Mouse (Mus musculus): ENCODE data around the gene Rnf126.

Gene Rnf126

DNA sequence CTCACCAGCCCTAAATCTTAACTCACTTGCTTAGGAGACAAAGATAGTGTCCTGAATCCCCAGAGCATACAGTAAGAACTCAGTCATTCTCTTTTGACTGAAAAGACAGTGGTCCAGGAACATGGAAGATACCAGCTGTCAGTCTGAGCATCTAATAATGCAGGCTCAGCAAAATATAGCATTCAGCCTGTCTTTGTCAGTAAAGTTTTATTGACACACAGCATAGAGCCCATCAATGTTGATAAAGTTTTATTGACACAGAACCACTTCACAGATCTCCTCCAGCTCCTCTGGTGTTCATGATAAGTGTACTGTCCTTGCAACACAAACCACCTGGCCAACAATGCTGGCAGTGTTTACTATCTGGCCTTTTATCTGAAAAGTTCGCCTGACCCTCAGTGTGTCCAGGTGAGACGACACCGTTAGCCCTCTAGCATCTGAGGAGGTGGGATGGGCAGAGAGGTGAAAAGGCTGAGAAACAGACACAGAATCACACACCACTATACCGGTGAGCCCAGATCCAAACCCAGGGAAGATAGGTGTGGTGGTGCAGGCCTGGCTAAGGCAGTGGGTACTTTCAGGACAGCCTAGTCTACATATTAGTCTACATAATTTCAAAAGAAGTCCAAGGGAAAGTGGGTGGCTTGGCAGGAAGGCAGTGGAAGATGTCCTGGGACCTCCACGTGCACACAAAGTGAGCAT lies 25.7 kb upstream of the Rnf126 start:
- DNase-seq, result no peak

DNA sequence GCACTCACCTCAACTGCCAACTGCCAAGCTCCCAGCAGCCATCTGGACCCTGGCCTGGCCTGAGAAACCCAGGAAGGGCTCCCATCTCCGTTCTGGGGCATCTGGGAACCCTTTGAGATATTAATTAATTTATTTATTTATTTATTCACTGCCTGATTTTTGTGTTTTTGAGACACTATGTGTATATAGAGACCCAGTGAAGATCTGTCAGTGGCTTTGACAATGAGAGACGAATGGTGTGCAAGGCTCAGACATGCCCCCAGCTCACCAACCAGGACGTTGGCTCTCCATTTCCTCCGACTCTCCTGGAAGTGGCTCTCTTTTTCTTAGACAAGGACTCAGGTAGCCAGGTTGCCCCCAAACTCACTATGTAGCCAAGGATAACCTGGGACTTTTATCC lies 24.1 kb upstream of the Rnf126 start, which contains the start of gene Prss57:
Gene Prss57 (minus strand): TSS at position 101 of the 400 bp plus-strand sequence.
- DNase-seq, result no peak

DNA sequence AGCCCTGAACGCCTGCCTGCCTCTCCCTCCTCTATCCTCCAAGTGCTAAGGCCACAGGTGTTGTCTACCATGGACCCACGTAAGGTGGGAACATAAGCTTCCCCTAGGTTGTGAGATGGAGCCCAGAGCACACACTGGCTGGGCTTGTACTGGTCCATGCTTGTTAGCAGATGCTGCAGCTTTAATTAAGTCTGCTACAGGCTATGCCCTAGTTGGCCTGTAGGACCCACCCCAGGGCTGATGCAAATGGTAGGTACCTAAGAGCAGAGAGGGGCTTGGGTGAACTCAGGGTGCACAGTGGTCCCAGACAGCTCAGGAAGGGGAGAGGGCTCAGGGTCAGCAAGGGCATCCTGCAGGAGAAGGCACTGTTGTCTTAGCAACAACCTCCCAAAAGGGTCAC lies 22.8 kb upstream of the Rnf126 start:
- no peak for DNase-seq

DNA sequence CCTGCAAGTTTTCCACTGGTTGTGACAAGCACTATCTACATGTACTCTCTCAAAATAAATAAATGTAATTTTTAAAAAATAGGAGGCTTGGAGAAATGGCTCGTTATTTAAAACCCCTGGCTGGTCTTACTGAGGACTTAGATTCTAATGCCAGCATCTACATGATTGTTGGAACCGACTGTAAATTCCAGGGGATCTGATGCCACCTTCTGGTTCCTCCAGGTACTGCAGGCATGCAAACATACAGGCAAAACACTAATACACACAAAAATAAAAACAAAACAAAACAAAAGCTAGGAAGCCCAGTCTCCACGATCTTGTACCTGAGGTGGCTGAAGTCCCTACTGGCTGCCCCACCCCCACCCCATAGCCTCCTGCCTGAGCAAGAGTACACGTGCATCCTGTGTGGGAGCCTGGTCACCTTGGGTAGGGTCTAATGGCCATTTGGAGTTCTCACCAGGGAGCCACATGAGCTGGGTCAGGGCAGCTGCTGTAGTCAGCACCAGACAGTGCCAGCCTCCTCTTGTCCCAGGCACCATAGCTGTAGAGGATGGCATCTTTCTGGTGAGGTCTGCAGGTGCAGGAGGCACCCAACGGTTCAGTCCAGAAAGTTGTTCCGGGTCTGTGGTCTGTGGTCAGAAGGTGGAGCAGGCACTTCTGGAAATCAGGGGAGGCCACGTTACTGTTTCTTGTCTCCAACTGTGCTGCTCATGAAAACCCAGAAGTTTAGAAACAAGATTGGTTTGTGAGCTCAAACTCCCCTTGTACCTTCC lies 21.8 kb upstream of the Rnf126 start:
- DNase-seq, result peak; percentile 88

DNA sequence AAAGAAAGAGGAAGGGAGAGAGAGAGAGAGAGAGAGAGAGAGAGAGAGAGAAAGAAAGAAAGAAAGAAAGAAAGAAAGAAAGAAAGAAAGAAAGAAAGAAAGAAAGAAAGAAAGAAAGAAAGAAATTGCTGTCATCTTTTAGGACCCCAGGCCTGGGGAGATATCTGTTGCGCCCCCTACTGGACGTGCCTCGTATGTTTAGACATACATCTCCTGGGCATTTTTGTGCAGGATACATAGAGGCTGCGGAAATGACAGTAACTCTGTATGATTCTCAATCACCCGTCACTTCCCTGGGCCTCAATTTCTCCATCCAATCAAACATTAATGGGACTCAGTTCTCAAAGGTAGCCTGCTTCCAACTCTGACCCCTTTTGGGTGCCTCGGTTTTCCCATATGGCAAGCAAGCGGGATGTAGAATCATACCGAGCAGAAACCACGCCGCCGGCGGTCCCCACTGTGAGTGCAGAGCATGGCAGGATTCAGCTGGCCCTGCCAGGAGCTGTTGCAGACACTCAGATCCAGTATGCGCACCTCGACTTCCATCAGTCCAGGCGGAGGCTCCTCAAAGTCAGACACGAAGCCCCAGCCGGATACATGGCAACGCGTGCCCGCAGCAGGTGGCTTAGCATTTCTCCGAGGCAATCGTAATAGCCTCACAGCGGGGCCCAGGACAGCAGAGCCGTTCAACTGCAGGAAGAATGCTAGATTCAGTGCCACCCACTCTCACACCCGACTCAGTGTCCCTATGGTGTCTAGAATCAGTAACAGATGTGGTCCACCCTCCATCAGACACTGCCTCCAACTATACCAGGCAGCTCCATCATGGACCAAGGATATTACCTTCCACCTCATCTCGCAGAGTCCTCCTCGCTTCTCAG lies 17.4 kb upstream of the Rnf126 start:
- peak; percentile 65 for DNase-seq

DNA sequence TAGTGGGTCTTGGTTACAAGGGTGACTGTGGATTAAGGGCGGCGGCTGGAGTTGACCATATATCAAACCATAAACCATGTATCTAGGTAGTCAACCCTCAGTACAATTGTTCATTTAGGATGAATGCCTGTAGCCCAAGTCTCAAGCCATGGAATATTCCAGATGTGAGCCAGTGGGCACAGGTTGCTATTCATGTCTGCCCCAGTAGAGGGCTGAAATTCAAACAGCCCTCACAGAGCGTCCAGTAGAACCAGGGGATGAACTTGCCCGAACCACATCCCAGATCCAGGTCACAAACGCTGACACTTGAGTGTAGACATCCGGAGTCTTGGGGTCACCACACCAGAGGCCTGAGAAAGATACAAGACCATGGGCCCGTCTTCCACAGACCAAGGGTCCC lies 16.3 kb upstream of the Rnf126 start:
- no peak for DNase-seq

DNA sequence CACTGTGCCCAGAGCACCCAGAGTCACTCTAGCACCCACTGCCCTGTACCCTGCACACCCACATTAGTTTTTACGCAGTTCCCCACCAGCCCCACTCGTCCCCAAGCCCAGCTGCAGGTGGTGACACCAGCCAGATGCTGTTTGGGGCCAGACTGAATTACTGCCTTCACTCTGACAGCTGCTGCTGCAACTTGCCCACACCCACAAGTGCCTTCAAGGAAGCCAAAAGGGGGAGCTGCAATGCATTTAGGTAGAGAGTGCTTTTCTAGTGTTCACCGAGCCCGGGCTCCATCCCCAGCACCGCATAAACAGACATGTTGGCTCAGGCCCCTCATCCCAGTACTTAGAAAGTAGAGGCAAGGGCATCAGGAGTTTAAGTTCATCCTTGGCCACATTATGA lies 15.2 kb upstream of the Rnf126 start:
- no peak for DNase-seq

DNA sequence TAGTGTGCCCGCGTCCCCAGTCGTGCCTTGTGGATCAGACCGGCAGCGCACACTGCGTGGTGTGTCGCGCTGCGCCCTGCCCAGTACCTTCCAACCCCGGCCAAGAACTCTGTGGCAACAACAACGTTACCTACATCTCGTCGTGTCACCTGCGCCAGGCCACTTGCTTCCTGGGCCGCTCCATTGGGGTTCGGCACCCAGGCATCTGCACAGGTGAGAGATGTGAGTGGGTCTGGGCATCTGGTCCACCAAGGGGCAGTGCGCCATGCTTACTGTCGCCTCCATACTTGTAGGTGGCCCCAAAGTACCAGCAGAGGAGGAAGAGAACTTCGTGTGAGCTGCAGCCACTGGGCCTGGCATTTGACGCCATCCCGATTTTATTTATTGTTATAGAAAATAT lies 14.4 kb upstream of the Rnf126 start:
- no peak for DNase-seq

DNA sequence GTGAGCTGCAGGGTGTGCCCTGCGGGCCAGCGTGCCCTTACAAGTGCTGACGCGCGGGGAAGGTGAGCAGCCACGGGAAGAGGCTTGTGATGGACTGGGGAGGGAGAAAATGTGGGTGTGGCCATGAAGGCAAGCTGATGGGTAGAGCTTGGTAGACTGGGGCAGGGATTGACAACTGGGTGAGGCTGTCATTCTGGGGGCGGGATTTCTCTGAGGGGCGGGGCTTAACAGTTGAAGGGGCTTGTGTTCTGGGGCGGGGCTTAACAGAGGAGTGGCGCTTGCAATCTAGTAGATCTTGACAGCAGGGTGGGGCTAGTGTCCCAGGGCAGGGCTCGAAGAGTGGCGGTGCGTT lies 13.9 kb upstream of the Rnf126 start:
- DNase-seq, result peak; percentile 70

DNA sequence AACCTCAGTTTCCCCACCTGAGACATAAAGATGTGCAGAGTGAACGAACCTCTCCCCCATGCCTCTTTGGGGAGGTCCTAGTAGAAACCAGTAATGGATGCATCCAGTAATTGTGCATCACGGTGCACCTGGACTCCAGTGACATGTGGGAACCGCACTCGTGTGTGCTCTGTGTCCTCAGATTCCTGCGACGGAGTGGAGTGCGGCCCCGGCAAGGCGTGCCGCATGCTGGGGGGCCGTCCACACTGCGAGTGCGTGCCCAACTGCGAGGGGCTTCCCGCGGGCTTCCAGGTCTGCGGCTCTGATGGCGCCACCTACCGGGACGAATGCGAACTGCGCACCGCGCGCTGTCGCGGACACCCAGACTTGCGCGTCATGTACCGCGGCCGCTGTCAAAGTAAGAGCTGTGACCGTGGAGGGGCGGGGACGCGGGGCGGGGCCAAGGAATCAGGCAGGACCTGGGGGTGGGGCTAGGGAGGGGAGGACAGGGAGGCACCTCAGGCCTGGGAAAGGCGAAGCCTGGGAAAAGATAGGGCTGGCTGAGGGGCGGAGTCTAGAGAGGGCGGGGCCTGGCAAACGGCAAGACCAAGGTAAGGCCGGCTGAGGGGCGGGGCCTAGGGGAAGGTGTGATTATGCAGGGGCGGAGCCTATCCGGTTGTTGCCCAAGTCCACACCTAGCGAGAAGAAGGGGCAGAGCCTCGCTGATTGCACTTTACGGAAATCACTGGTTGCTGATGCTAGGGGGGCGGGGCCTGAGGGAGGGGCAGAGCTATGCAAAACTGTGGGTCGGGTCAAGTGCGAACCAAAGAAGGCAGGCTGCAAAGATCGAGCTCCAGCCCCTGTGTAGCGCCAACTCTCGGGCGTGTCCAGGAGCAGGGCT lies 13.3 kb upstream of the Rnf126 start:
- peak; percentile 96 for DNase-seq

DNA sequence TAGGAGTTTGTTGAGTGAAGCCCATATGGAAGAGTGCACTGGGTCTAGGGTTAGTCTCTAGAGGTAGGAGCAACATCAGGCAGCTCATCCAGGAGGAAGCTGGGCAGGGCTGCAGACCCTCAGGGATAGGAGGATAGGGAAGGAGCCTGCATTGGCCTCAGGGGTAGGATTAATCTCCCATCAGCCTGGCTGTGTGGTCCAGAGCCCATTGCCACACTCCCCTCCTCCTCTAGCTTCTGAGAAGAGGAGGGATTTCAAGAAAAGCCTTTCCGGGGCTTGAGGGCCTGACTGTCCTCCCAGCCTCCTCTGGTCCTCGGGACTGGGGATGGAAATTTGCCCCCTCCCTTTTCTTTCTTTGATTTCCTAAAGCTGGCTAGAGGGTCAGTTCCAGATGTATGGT lies 12.4 kb upstream of the Rnf126 start:
- DNase-seq, result no peak

DNA sequence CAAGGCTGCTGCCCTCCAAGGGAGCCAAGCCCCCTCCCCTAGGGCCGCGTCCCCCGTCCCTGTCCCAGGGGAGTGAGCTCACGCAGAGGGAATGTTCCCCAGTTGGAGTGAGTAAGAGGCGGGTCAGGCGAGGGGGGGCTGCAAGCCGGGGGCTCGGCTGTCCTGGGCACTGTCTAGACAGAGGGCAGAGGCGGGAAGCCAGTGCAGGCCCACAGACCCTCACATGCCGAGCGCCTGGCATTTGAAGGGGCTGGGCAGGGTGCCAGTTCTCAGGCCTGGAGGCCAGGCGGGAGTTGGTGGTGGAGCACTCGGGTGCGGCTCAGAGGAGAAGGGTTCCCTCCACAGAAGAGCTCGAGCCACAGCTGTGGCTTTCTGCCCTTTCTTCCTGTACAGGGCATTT lies 11.3 kb upstream of the Rnf126 start:
- peak; percentile 70 for DNase-seq

DNA sequence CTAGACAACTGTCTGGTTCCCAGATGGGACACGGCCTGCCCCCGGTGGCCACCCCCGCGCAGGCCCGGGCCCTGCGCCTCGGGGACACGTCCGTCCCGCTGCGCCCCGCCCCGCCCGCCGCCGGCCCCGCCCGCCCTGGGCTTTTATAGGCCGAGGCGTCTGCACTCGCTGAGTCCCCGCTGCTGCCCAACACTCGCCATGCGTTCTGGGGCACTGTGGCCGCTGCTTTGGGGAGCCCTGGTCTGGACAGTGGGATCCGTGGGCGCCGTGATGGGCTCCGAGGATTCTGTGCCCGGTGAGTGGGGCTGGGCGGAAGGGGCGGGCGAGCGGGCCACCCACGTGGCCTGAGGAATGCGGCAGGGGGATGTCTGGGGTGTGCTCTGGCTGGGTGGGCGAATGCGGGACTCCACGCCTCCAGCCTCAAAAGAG lies 10.4 kb upstream of the Rnf126 start, which contains the start of gene Fstl3:
Gene Fstl3 (plus strand): TSS at position 170 of the 429 bp plus-strand sequence.
- peak; percentile 57 for DNase-seq

DNA sequence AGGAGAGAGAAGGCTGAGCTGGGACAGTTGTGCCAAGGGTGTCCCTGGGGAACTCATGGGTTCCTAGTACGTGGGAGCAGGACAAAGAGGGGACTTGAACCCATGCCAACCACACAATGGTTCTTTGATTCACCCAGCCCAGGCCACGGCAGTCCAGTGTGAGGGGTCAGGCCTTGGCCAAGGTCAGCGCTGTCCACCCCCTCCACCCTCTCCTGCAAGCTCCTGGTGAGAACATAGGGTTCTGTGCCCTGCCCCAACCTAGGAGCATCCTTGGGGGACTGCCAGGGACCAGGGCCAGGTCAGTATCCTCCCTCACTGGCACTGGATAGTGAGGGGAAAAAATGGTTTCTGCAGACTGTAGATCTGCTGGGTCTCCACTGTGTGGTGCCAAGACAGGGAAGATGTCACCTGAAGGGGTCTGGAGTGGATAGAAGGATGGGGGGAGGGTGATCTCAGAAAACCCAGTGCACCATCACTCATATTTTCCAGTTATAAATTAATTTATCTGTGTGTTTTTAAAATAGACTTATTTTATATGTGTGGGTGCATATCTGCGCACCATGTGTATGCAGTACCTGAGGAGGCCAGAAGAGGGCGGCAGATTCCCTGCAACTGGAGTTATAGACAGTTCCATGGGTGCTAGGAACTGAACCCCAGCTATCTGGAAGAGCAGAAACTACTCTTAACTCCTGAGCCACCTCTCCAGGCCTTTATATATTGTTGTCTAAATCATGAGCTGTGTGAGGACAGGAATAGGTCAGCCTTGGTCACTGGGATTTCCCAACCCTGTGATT lies 7.9 kb upstream of the Rnf126 start:
- DNase-seq, result no peak

DNA sequence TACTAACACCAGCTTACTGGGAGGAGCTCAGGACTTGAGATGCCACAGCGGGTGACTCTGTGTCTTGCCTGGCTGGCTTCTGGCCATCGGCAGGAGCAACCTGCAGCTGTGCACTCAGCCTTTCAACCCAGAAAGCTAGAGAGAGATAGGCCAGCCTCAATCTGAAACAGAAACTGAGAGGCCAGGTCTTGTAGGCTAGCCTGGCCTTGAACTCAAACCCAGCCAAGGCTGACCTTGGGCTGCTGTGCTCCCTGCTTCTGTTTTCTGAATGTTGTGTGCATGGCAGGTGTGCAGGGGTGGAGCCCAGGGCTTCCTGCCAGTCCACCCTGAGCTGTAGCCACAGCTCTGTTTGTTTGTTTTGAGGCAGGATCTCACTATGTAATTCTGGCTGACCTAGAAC lies 6.5 kb upstream of the Rnf126 start:
- DNase-seq, result no peak

DNA sequence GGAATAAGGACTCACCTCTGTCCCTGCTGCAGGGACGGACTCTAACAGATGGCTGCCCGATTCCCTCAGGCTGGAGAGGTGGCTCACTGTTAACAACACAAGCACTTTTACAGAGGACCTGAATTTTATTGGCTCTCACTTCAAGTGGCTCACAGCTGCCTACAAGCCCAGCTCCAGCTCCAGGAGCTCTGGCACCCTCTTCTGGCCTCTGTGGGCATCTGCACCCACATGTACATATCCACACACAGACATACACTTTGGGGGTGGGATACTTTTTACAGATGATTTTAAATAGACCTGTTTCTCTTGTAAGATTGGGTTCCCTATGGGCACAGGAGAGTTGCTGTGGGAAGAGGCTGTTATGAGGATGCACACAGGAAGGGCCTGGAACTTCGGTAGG lies 5.6 kb upstream of the Rnf126 start:
- no peak for DNase-seq

DNA sequence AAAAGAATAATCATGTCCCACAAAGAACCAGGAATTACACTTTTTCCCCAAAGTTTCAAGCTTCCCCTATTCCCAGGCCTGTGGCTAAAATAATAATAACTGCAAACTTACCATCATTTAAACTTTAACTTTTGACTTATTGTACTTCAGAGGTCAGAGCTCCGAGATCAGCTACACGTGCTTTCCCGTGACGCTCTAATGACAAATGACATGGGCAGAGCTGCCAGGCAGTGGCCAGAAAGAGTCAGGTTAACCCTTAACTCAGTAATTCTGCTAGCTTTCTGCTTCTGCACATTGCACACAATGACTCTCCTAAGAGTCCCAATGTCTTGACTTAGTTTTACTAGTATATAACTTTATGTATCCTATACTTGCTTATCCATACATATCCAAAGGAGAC lies 2.6 kb upstream of the Rnf126 start:
- DNase-seq, result no peak

DNA sequence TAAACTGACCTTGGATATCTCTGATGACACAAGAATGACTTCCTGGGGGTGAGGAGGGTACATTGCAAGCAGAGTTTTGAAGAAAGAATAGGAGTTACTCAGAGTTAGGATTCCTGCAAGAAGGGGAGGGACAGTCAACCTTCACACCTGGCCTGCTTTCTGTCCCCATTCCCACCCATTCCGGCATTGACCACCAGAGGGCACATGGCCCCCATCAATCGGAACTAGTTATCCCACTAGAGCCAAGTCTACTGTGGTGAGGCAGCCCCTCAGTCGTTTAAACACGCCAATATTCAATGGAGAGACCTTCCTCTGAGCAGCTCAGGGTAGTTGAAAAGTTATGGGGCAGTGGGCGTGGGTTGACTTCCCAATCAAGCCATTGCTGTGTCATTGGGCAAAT lies 1.6 kb upstream of the Rnf126 start:
- DNase-seq, result peak; percentile 84

DNA sequence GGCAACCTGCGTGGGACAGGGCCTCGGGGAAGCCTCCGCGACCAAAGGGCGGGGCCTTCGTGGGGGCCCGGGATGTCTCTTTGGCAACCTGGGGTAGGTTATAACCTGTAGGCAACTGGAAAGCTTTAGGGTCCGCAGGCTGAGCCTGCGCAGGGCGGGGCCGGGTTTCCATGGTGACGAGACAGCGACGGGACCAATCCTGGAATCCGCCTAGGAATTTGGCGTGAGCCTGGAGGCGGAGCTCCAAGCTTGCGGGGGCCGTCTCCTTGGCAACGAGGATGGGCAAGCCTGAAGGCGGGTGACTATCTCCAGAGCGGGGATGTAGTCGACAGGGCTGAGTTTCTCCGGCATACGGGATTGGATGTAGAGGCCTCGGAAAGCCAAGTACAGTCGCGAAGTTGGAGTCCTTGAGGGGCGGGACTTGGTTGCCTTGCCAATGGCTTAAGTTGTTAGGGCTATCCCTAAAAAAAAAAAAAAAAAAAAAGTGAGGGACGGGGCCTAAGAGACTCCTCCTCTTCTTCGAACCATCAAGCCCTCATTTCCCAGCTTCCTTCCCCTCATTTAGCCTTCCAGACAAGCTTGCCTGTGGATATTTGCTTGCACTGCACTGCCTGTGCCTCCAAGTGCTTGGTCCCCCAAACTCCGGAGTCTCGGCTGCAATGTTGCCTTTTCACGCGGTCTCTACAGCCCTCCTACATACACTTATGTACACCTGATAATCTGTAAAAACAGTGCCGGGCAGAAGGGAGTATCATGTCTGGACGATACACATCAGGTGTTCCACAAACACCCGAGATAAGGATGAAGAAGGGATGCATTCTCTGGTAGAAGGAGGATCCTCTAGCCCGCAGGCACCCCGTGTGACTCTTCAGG lies 856 bp upstream of the Rnf126 start:
- DNase-seq, result peak; percentile 91

DNA sequence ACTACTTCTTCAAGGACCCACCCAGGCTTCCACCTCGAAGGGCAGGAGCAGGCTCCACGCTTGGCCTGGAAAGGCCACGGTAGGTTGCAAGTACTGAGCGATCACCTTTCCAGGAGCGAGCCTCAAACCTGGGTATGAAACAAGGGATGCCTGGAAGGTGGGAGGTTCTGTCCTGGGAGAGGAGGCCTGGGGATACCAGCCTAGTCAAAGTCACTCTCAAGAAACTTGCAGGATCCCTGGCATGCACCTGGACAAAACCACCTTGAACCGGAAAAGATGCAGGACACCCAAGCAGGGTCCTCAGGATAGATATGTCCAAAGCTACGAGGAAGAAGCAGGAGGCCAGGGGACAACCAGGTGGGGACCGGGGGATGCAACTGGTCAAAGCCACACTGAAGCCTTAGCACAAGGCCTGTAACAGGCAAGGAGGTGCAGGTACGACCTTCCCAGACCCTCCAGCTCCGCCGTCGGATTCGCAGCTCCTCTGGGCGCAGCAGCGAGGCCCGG lies 698 bp downstream of the Rnf126 start:
- DNase-seq, result no peak

Measured in lung, postnatal 14 days (tissue).